Mouse (Mus musculus) right cerebral cortex, postnatal 4 days (tissue): Measurements from ENCODE around the gene Arl6ip1.
"Not testable (repeated sequence)": the region's sequence is repeated elsewhere in the genome, so short reads cannot be mapped to it uniquely, and the experiment has no call there.

Experiments used
- DNase-seq: peaks from one replicate; pipeline ENCODE4 v3.0.0-alpha.2; 2022

Gene Arl6ip1

GRCm38 (mm10) chr7:118129430-118130041, at the start of gene Arl6ip1:
Gene Arl6ip1, minus strand, starts transcription at chr7:118129662.
- DNase-seq: peak; percentile 91

- no peak for DNase-seq
These were observed 46.4 kb upstream of the Arl6ip1 start for GRCm38 (mm10) chr7:118175821-118176355.

- not testable (repeated sequence) for DNase-seq
These were observed 40.7 kb upstream of the Arl6ip1 start for GRCm38 (mm10) chr7:118170125-118170524.

- no peak for DNase-seq
These were observed 33.5 kb upstream of the Arl6ip1 start for GRCm38 (mm10) chr7:118163006-118163405.

- DNase-seq: no peak
These were observed 30.7 kb upstream of the Arl6ip1 start for GRCm38 (mm10) chr7:118160121-118160520.

- DNase-seq: no peak
These were observed 27.0 kb upstream of the Arl6ip1 start for GRCm38 (mm10) chr7:118156461-118156860.

GRCm38 (mm10) chr7:118154150-118154549, 24.7 kb upstream of the Arl6ip1 start:
- no peak for DNase-seq

GRCm38 (mm10) chr7:118143602-118144001, 14.1 kb upstream of the Arl6ip1 start:
- no peak for DNase-seq

GRCm38 (mm10) chr7:118143123-118143522, 13.7 kb upstream of the Arl6ip1 start:
- no peak for DNase-seq

GRCm38 (mm10) chr7:118141271-118141670, 11.8 kb upstream of the Arl6ip1 start:
- no peak for DNase-seq

- DNase-seq: no peak
These were observed 5.7 kb upstream of the Arl6ip1 start for GRCm38 (mm10) chr7:118135128-118135527.

- DNase-seq: peak; percentile 15
These were observed 485 bp downstream of the Arl6ip1 start for GRCm38 (mm10) chr7:118128925-118129429.

GRCm38 (mm10) chr7:118126219-118126875, 3.1 kb downstream of the Arl6ip1 start:
- no peak for DNase-seq

GRCm38 (mm10) chr7:118125736-118126135, 3.7 kb downstream of the Arl6ip1 start:
- no peak for DNase-seq

GRCm38 (mm10) chr7:118123512-118124411, 5.7 kb downstream of the Arl6ip1 start:
- no peak for DNase-seq

GRCm38 (mm10) chr7:118122235-118122634, 7.2 kb downstream of the Arl6ip1 start:
- DNase-seq: no peak

GRCm38 (mm10) chr7:118120654-118121053, 8.8 kb downstream of the Arl6ip1 start:
- DNase-seq: no peak

GRCm38 (mm10) chr7:118119946-118120345, 9.5 kb downstream of the Arl6ip1 start:
- no peak for DNase-seq

GRCm38 (mm10) chr7:118119142-118119541, 10.3 kb downstream of the Arl6ip1 start:
- no peak for DNase-seq

- DNase-seq: no peak
These were observed 11.0 kb downstream of the Arl6ip1 start for GRCm38 (mm10) chr7:118118426-118118825.

- DNase-seq: no peak
These were observed 11.8 kb downstream of the Arl6ip1 start for GRCm38 (mm10) chr7:118117539-118118210.

- DNase-seq: no peak
These were observed 12.5 kb downstream of the Arl6ip1 start for GRCm38 (mm10) chr7:118116787-118117538.
